Mouse (Mus musculus) embryonic facial prominence, embryonic 11.5 days (tissue): ENCODE results near the gene Cwf19l1. TPM values are rescaled to one million over a fixed set of nuclear protein-coding genes. Genes with fewer than 3 reads are reported as not detected.

Experiments
- ATAC-seq: fragments of 200-750 bp; cut with Nextera tagmentation; replicated peaks from 2 replicates; pipeline ENCODE4 v1.8.0; 2017; ENCODE audit warnings: low read depth; ENCODE audit not compliant: insufficient number of reproducible peaks, low FRiP score, low TSS enrichment
- DNase-seq: peaks from one replicate; pipeline ENCODE4 v3.0.0-alpha.2; 2015; ENCODE audit warnings: low spot score
- H3K27ac ChIP-seq: fragments of 300-500 bp; sonication (generic); replicated peaks from 2 replicates; pipeline ENCODE4 v1.5.1; 2014; ENCODE audit warnings: mild to moderate bottlenecking, low read depth, low read length, control low read depth
- H3K27me3 ChIP-seq: fragments of 300-500 bp; sonication (generic); 2 replicates; pipeline ENCODE4 v1.6.1; 2014; ENCODE audit warnings: mild to moderate bottlenecking, low read length, moderate library complexity, mixed read lengths; ENCODE audit not compliant: control insufficient read depth, insufficient read depth
- H3K36me3 ChIP-seq: fragments of 300-500 bp; sonication (generic); replicated peaks from 2 replicates; pipeline ENCODE4 v1.6.1; 2014; ENCODE audit warnings: low read depth, mild to moderate bottlenecking, low read length, moderate library complexity, mixed read lengths; ENCODE audit not compliant: control insufficient read depth, insufficient read depth
- H3K4me1 ChIP-seq: fragments of 300-500 bp; sonication (generic); 2 replicates; pipeline ENCODE4 v1.6.1; 2014; ENCODE audit warnings: low read length, mixed read lengths; ENCODE audit not compliant: control insufficient read depth, insufficient read depth
- H3K4me2 ChIP-seq: fragments of 300-500 bp; sonication (generic); 2 replicates; pipeline ENCODE4 v1.6.1; 2014; ENCODE audit warnings: low read depth, mild to moderate bottlenecking, control low read depth, low read length, moderate library complexity
- H3K4me3 ChIP-seq: fragments of 300-500 bp; sonication (generic); 2 replicates; pipeline ENCODE4 v1.5.1; 2014; ENCODE audit warnings: low read depth, low read length, control low read depth
- H3K9ac ChIP-seq: fragments of 300-500 bp; sonication (generic); replicated peaks from 2 replicates; pipeline ENCODE4 v1.6.1; 2014; ENCODE audit warnings: mild to moderate bottlenecking, control low read depth, low read length
- H3K9me3 ChIP-seq: fragments of 300-500 bp; sonication (generic); replicated peaks from 2 replicates; pipeline ENCODE4 v1.6.1; 2016; ENCODE audit warnings: mild to moderate bottlenecking, low read length, inconsistent platforms, mixed read lengths; ENCODE audit not compliant: control insufficient read depth
- WGBS: fragments of 180-500 bp; shearing (Covaris S2); extraction: QIAGEN DNeasy Blood & Tissue Kit; methylation state at CpG from one replicate; pipeline ENCODE4 v1.1.7; 2014; 5-methylcytosine and 5-hydroxymethylcytosine counted together
- polyA plus RNA-seq: library from polyadenylated mRNA; unstranded; fragments of >200 nt; fragmentation: Nextera tagmentation; extraction: Ambion mirVana; gene quantifications from 2 replicates; pipeline ENCODE4 v1.2.1, GENCODE M21; 2014

The Cwf19l1 gene
- polyA plus RNA-seq, 1 experiment from 2014 or later, result 47.3 TPM

DNA sequence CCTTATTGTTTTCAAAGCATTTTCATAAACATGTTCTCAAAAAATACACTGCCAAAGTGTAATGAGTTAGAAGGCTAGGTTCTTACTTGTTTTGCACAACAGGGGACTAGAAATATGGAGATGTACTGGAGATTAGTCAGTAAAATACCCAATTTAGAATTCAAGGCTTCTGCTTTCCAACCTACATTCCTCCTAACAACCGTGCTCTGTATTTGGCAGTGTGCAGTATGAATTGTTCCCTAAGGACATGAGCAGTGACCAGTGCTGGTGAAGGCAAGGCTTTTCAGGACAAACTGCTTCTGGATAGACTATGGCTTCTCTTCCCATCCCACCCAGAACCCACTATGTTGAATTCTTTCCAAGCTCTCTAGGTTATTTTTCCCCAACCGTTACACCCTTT is 54.8 kb downstream of the Cwf19l1 start:
- DNase-seq, result no peak
- WGBS, result 90% methylated on average over 2 of the region's 2 CpGs

GRCm38 (mm10) chr19:44080023-44080422 is 55.7 kb downstream of the Cwf19l1 start:
- Histone ChIP-seq H3K27me3 (no peaks in the 10 kb centered on the region), H3K9me3 (no peaks in the 10 kb centered on the region), H3K9ac (no peak overlapping the region), H3K4me1 (no peaks in the 10 kb centered on the region), H3K4me3 (no peak overlapping the region), H3K36me3 (no peaks in the 10 kb centered on the region; the same call in none of the 2 replicates), H3K4me2 (no peak overlapping the region), H3K27ac (no peak overlapping the region)
- WGBS, result 87% methylated on average over 2 of the region's 2 CpGs
- no peak for DNase-seq
- ATAC-seq, result no peak

More for the DNA sequence above, 54.8 kb downstream of the Cwf19l1 start:
- Histone ChIP-seq H3K27ac (no peak overlapping the region), H3K4me2 (no peak overlapping the region), H3K4me1 (no peaks in the 10 kb centered on the region), H3K9ac (no peak overlapping the region), H3K4me3 (no peak overlapping the region), H3K27me3 (no peaks in the 10 kb centered on the region), H3K36me3 (no peaks in the 10 kb centered on the region; the same call in none of the 2 replicates), H3K9me3 (no peaks in the 10 kb centered on the region)
- ATAC-seq, result no peak

GRCm38 (mm10) chr19:44077024-44077423 is 58.7 kb downstream of the Cwf19l1 start:
- DNase-seq, result no peak
- no peak for ATAC-seq
- Histone ChIP-seq H3K9ac (no peak overlapping the region), H3K9me3 (no peaks in the 10 kb centered on the region), H3K36me3 (no peaks in the 10 kb centered on the region; the same call in 1 of the 2 replicates), H3K4me2 (no peak overlapping the region), H3K4me3 (no peak overlapping the region), H3K4me1 (no peaks in the 10 kb centered on the region), H3K27me3 (no peaks in the 10 kb centered on the region), H3K27ac (no peak overlapping the region)
- 87% methylated on average over 4 of the region's 4 CpGs for WGBS

GRCm38 (mm10) chr19:44076457-44076856 is 59.2 kb downstream of the Cwf19l1 start:
- Histone ChIP-seq H3K4me2 (no peak overlapping the region), H3K9ac (no peak overlapping the region), H3K4me3 (no peak overlapping the region), H3K27ac (no peak overlapping the region), H3K9me3 (no peaks in the 10 kb centered on the region), H3K36me3 (no peaks in the 10 kb centered on the region; the same call in 1 of the 2 replicates), H3K4me1 (no peaks in the 10 kb centered on the region), H3K27me3 (no peaks in the 10 kb centered on the region)
- ATAC-seq, result no peak
- DNase-seq, result peak; percentile 6
- 66% methylated on average over 9 of the region's 9 CpGs for whole genome bisulfite sequencing

GRCm38 (mm10) chr19:44074986-44075385 is 60.7 kb downstream of the Cwf19l1 start:
- ATAC-seq (no peak), DNase-seq (no peak)
- Histone ChIP-seq H3K4me3 (no peak overlapping the region), H3K4me1 (no peaks in the 10 kb centered on the region), H3K27ac (no peak overlapping the region), H3K9ac (no peak overlapping the region), H3K9me3 (no peaks in the 10 kb centered on the region), H3K36me3 (no peaks in the 10 kb centered on the region; the same call in 1 of the 2 replicates), H3K27me3 (no peaks in the 10 kb centered on the region), H3K4me2 (no peak overlapping the region)
- WGBS, result 83% methylated on average over 11 of the region's 11 CpGs

GRCm38 (mm10) chr19:44071166-44071565 is 64.5 kb downstream of the Cwf19l1 start:
- no peak for ATAC-seq
- Histone ChIP-seq H3K9me3 (no peaks in the 10 kb centered on the region), H3K4me3 (no peak overlapping the region), H3K9ac (no peak overlapping the region), H3K4me2 (no peak overlapping the region), H3K27me3 (no peaks in the 10 kb centered on the region), H3K4me1 (no peaks in the 10 kb centered on the region), H3K27ac (no peak overlapping the region), H3K36me3 (no peaks in the 10 kb centered on the region)
- no peak for DNase-seq
- 69% methylated on average over 5 of the region's 5 CpGs for WGBS

- Histone ChIP-seq H3K27ac (no peak overlapping the region), H3K4me2 (peak overlapping the region; percentile 91)
Observed at GRCm38 (mm10) chr19:44069914-44070232, 65.8 kb downstream of the Cwf19l1 start.

DNA sequence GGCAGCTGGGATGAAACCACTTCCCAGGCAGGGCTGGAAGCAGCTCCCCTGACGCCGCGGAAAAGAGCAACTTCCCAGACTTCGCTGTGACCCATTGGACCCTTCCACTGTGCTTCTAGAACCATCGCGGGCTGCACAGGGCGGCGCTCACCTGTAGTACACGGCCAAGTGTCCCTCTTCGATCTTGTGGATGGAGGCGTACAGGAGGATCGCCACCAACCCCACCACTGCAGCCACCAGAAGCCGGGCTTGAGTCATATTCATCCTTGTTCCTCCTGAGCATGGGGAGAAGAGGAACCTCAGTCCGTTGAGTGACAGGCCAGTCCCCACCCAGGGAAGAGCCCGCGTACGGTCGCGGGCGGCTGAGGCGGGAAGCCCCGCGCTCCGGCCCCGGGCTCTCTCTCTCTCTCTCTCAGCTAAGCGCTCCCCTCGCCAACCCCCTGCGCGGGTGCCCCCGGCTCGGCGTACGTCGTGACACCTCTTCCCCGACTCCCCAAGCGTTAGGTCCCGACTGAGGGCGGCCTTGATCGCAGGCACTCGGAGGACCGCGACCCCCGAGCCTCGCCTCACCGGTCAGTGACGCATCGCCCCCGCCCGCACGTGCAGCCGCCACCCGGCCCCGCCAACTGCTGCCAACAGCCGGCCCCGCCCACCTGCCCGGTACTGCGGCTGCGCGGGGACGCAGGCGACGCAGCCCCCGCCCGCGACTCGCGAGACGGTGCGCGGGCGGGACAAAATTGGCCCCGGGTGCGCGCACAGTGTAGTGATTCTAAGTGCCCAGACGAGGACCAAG is 66.4 kb downstream of the Cwf19l1 start, which contains the start of gene Erlin1:
Erlin1 (minus strand) TSS at position 665 of the 793 bp plus-strand sequence.
- Histone ChIP-seq H3K4me1 (no peaks in the 10 kb centered on the region), H3K36me3 (no peaks in the 10 kb centered on the region), H3K27me3 (no peaks in the 10 kb centered on the region), H3K9ac (peak within 1 kb of the TSS; percentile 78), H3K27ac (0 out of 2 replicates have a peak within 1 kb of the TSS, but pooled peaks have one; percentile 16), H3K4me3 (peak within 1 kb of the TSS; percentile 69), H3K4me2 (peak within 1 kb of the TSS; percentile 91), H3K9me3 (no peaks in the 10 kb centered on the region)
- WGBS, result under 1% methylated on average over 74 of the region's 75 CpGs
- peak; percentile 89 for ATAC-seq
- DNase-seq, result peak; percentile 92

More at GRCm38 (mm10) chr19:44069914-44070232, 65.8 kb downstream of the Cwf19l1 start:
- DNase-seq, result no peak
- no peaks in the 10 kb centered on the region for H3K9me3 ChIP-seq
- no peaks in the 10 kb centered on the region for H3K27me3 ChIP-seq
- no peaks in the 10 kb centered on the region for H3K4me1 ChIP-seq
- peak overlapping the region; percentile 78 for H3K9ac ChIP-seq
- ATAC-seq, result no peak
- H3K4me3 ChIP-seq, result peak overlapping the region; percentile 69
- H3K36me3 ChIP-seq, result no peaks in the 10 kb centered on the region
- 18% methylated on average over 4 of the region's 4 CpGs for WGBS
